Mouse (Mus musculus) kidney, adult 8-10 months (tissue): ENCODE data around the gene Mrtfa.

Experiments used
- DNase-seq, 2 experiments: peaks; one replicate each; pipeline ENCODE4 v3.0.0; 2022

Mrtfa gene

DNA sequence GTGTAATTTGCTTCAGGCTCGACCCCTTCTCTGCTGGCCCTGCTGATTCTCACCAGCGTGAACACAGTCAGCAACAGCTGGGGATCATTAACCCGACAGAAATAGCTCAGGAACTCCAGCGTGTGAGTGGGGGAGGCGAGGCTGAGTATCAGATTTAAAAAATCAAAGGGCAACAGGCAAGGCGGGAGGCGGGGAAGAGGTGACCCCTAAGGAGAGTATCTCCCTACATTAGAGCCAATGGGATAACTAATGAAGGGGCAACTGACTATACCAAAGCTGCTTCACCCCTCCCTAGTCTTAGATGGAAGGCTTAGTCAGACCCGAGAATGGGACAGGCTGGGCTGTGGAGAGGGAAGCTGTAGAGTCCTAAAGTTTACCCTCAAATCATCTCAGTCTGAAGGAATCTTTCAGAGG lies 128.4 kb downstream of the Mrtfa start:
- DNase-seq: peak; percentile 70 to 79

DNA sequence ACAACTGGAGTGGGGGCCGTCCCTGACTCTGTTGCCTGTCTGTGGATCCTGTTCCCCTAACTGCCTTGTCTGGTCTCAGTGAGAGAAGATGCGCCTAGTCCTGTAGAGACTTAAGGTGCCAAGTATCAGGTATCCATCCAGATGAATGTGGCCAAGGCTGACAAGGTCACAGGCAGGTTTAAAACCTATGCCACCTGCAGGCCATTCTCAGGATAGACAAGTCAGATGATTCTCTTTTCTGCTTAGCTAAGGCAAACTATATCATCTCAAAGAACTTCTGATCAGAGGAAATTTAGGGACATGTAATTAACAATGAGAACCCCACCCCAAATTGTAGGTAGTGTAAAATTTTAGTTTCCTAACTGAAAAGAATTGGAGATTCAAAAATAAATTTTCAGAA lies 129.6 kb downstream of the Mrtfa start:
- DNase-seq: peak in 1 of 2 experiments; percentile 17

DNA sequence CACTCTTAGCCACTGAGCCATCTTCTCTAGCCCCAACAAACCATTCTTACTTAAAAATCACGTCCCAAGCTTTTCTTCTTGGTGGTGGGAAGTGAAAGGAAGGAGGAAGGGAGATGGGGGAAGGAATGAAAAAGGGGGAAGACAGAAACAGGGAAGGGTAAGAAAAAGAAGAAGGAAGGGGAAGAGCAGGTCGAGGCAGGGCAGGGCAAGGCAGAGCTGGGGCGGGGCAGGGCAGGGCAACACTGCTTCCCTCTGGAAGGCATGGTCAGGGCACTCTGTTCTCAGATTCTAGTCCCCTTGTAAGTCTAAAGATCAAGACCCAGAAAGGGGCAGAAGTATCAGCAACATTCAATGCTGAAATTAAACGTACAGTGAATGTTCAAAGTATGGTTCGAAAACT lies 132.8 kb downstream of the Mrtfa start:
- DNase-seq: no peak

DNA sequence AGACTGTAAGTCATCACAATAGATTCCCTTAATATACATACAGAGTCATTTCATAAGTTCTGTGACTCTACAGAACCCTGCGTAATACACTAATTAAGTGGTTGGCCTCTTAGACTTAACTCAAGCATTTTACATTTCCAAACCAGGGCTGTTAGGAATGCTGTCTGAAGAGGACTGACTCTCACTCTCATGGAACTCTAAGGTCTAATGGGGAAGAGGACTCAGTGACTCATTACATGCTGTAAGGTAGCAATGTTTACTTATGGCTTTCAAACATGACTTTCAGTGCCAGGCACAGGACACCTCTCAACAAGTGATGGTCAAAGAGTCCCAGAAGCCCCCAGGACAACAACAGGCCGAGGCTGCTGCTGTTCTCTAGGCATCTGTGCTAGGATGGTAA lies 135.1 kb downstream of the Mrtfa start:
- no peak for DNase-seq

DNA sequence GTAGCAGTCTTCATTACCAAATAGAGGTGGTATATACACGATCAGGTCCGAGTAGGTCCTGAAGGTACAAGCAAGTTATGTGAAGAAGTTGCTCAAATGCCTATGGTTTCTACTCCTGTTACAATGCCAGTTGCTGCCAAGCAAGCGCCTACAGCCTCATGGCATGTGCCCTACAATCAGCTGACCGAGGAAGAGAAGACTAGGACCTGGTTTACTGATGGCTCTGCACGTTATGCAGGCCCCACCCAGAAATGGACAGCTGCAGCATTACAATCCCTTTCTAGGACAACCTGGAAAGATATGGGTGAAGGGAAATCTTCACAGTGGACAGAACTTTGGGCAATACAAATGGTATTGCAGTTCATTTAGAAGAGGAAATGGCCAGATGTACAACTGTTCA lies 138.1 kb downstream of the Mrtfa start:
- no peak for DNase-seq

DNA sequence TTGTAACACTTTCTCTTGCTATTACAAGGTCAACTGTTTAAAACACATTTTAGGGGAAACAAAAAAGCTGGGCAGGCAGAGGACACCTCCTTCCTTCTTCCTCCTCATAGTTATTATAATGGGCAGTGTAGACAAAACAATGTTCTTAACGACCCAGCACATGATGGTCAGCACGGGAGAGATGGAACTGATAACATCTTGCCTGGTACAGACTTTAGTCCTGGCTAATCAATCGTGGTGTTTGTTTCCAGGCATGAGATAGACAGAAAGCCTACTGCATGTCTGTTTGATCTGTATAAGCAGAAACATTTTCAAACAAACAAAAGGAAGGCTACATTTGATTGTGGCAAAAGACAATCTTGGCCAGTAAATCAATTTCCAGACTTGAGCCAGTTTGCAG lies 140.1 kb downstream of the Mrtfa start:
- no peak for DNase-seq

DNA sequence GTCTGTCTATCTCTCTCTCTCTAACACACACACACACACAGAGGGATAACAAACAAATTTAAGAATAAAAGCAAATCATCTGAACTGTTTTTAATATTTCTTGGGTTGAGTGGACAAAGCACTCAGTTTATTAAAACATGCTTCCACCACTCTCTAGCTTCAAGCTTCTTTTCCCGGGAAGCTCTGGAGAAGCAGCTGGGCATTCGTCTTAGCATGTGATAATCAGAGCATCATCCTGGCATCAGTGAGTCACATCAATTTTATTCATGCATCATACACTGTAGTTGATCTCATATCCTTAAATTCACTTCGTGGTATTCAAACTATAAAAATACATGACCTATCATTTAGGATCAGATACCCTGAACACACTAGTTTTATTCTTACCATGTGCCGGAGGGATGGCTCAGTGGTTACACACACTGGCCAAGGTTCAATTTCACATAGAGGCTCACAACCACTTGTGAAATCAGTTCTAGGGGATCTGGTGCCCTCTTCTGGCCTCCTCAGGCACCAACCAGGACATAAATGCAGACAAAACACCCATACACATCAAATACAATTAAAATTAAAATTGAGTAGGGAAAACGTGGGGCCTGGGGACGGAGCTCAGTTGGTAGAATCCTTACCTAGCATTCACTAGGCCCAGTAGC lies 141.0 kb downstream of the Mrtfa start:
- DNase-seq: peak in 1 of 2 experiments; percentile 45

DNA sequence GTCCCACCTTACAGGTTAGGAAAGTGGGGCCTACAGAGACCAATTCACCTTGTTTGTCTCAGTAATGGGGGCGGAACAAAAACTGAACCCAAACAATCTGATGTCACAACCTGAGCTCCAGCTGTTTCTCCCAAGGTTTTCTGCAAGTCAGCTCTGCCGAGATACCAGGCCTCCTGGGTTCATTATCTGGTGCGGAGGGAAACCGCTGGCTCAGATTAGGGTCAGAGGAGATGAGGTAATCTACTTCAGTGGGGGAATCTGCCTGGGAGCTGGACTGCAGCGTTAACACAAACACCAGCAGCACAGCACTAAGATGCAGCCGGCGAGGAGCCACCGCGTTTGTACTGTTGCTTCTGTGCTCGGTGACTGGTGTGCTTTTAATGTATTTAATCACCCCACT lies 143.1 kb downstream of the Mrtfa start:
- DNase-seq: no peak

DNA sequence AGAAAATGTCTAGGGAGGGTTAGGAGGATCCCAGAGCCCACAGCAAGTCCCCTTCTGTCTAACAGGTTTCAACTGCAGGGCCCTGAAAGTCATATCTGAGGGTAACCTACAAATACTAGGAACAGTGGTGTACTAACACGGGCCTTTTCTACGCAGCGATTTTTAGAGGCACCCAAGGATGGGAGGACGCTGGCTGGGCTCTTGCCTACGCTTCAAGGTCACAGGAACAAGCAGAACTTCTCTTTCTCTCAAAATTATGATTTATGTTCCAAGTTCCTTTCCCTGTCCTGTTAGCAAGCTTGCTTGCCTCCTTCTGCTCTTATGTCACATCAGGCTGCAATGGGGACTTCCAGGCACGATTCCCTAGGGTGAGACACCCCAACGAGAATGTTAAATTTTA lies 144.5 kb downstream of the Mrtfa start:
- DNase-seq: no peak

DNA sequence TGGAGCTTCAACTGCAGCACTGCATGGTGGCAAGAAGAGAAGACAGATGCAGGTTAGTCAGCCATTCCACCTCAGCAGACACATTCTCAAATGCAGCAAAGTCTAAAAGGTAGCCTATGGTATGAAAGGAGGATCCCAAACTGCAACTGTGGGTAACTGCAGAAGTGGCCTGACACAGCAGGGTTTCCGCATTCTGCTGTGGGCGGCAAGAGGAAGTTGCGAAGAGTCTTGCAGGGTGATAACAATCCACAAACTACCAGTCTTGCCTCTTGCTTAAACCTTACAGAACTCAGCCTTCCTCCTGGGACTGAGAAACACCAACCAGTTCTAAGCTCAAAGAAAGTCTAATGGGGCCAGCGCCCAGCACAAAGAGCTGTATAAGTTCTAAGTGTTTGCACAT lies 145.2 kb downstream of the Mrtfa start:
- no peak for DNase-seq

DNA sequence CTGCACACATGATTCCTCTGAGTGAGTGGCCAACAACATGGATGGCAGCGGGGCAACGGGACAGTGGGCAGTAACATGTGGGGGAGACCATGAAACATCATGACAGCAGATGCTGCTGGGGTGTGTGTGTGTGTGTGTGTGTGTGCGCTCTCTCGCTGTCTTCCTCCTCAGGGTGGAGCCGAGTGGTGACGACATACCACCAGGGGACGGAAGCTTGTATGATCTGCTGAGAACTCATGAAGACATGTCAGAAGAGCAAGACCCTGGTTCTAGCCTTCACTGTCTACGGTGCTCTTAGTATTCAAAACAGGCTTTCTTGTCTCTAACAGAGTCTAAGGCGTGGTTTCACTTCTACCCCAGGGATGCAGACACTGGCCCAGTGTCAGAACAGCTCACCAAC lies 146.1 kb downstream of the Mrtfa start:
- DNase-seq: no peak

DNA sequence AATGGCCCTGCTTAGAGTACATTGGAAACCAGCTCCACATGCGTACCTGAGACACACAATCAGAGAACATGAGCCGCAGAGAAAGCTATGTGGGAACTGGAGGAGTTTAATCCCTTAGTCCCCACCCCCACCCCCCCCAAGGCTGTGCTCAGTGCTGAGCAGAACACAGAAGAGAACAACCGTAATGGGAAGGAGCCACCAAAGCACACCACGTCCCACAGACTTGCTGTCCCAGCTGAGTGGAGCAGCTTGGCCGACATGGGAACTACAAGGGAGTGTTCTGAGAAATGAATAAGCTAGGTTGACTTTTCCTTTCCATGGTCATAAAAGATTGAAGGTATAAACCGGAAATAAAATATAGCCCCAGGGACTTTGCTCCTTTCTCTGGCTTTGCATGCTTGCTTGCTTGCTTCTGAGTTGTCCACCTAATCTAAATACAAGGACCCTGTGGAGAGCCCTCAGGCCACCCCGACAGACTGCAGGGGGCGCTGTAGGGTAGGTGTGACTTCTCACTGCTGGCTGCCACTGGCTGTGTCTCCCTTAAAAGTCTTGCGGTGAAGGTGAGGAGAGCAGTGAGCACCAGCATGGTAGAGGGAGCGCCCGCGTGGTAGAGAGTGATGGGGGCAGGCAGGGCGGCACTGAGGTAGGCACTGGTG lies 148.2 kb downstream of the Mrtfa start:
- peak in 1 of 2 experiments; percentile 41 for DNase-seq

DNA sequence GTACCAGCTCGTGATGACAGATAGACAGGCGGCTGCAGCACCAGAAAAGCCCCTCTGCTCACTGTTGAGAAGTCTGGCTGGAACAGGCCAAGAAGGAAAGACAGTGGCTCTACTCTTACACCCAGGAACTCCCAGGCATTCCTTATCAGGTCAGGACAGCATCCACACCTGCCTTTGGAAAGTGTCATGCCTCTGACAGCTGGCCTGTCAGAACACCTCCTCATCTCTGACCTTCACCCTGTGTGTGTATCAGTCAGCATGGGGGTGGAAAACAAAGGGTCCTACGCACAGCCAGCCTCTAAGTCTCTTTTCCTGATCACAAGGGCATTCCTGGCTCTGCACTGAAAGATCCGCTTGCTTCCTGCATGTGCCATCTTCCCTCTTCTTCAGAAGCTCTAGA lies 148.8 kb downstream of the Mrtfa start:
- no peak for DNase-seq

DNA sequence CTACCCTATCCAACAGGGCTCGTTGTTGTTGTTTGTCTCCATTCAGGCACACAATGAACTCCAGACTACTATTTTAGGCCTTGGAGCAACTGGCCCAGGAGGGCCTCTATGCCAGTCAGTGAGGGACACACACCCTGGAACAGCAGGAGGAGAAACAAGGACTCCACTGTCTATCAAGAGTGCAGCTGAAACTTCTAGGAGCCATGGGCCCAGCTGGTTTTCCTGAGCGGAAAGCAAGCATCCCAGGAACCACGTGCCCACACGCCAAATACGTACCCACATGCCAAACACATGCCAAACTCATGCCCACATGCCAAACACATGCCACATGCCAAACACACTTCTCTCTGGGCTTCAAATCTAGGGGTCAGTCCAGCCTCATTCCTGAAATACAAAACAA lies 152.1 kb downstream of the Mrtfa start:
- no peak for DNase-seq

DNA sequence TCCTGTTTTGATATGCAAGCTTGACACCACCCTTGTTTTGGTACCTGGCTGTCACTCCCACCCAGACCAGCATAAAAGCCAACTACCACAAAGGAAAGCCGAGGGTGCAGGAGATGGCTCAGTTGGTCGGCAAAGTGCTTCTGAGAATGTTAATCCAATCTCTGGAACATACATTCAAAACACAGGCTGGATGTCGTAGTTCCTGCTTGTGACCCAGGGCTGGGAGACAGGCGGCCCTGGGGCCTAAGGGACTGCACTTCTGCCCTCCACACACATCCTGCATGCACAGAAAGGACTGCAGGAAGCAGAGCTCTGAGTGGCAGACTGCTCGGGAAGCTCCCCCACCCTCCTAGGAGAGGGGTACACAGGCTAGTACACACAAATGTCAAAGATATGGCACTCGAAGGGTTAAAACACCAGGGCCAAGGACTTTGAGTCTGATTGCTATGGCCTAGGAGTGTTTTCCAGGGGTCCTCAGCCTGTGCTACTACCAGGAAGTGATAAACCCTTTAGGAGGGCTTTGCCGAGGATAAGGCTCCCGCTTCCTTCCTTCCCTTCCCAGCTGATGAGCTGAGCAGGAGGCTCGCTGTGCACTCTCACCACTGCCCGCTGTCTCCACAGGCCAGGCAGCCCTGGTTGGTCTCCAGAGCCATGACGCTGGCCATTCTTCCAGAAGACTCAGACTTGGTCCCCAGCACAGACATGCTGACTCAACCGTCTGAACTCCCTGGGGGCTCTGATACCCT lies 155.0 kb downstream of the Mrtfa start:
- no peak for DNase-seq

DNA sequence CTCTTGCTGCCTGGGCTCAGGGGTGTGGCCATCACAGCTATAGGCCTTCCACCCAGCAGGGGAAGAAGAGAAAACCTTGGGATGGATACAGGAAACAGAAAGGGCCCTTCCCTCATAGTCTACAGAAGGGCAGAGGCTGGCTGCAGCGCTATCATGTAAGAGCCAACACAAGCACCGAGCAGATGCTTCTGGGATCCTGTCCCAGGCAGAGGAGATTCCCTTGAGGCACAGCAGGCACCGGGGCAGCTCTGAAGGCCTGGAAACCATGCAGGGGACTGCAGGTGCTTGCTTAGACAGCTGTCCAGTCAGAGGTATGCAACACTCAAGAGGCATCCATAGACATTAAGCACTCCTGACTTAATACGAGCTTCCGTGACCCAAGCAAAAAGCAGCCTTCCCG lies 156.4 kb downstream of the Mrtfa start:
- DNase-seq: no peak

DNA sequence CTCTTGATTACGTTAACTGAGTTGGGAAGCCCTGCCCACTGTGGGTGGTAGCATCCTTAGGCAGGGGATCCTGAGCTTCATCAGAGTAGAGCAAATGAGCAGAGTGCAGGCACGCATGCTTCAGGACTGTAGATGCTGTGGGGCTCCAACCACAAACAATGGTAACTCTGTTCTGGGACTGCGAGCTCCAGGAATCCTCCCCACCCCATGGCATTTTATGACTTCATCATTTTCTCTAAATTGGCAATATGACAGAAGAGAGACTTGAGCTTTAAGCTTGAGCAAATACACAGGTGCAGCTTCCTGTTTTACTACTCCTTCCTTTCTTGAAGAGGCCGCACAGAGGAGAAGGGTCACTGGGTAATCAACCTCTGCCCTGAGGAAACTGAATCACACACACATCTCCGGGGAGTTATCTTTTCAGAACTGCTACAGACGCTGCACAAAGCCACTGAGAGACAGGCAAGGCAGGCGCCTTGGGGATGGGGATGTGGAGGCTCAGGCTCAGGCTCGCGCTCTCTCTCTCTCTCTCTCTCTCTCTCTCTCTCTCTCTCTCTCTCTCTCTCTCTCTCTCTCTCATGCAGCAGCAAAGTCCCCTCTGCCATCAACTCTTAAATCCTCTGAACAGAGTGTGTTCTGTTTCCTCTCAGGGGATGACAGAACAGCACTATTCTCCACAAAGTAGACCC lies 157.5 kb downstream of the Mrtfa start:
- no peak for DNase-seq

DNA sequence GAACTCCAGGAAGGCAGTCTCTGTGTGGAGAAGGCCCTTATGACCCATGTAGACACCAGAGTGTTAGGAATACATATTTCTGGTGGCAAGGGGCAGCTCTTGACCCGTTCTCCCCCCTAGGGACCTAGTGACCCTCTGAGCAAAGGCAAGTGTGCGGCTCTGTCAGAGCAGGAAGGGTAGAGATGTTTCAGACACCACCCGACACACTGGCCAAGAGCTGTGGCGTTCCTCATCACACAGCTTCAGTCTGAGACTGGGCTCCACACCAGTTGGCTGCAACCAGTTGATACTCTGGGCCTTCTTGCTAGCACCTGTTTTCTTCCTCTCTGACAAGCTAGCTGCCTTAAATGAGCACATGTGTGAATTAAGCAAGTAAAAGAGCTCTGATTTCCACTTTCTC lies 158.9 kb downstream of the Mrtfa start:
- no peak for DNase-seq

DNA sequence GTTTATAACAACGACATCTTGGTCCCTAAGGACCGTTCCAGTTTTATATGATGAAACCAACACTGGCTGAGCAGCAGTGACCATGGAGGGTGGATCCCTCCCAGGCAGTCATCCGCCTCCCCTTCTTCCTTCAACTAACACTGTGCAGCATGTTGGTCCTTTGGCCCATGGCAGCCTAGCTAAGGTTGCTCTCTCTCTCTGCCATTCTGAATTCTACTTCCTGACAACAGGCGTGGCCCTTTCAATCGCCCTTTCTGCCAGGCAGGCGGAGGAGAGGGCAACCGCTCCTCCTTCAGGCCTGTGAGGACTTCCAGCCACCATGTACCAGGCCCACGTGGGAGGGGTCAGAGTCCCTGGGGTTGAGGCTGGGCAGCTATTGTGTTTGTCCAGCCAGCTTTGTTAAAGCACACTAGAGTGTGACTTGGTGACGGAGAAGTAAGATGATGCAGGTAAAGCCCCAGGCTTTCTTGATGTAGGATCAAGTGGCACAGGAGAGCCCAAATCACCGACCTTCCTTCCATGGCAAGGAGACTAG lies 159.6 kb downstream of the Mrtfa start:
- peak; percentile 35 to 39 for DNase-seq

DNA sequence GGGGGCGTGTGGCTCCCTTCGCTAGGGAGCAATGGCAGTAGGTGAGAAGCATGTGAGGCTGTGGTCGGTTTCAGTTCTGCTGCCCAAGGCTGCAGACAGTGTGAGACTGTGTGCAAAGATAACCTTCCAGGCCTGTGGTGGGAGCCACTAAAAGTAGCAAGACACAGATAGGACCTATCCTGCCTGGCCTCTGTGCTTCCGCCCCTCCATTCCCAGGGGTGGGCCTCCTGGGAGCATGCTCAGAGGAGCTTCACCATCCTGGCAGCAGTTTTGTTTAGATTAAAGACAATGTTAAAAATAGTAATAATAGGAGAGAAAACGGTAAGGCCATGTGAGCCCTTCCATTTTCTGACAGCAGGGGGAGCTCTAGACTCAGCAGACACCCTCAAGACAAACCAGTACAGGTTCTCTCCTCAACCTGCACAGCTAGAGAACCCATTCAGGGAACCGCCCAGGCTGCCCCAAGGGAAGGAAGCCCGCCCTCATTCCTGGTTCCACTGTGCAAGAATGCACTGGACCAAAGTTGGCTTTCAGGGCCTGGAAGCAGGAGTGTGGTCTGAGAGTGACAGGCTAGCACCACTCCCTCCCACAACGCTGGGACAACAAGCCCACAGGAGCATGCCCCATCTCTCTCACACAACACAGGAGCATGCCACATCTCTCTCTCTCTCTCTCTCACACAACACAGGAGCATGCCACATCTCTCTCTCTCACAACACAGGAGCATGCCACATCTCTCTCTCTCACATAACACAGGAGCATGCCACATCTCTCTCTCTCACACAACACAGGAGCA lies 163.0 kb downstream of the Mrtfa start:
- DNase-seq: peak; percentile 63 to 85

DNA sequence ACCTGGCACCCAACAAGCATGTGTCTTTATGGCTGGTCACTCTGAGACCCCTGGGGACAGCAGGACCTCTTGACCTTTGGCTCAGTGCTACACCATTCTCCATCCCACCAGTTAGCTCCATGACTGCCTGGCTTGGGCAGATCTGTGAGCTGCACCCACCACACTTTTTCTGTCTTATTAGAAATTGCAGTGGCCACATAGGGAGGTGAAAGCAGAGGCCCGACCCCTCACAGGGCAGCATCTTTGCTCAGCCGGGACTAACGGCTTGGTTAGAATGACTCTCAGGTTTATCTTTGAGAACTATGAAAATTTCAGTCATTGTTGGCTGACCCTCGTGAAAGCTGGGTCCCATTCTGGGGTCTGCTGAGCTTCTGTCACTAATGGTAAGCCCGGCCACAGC lies 163.7 kb downstream of the Mrtfa start:
- DNase-seq: no peak

DNA sequence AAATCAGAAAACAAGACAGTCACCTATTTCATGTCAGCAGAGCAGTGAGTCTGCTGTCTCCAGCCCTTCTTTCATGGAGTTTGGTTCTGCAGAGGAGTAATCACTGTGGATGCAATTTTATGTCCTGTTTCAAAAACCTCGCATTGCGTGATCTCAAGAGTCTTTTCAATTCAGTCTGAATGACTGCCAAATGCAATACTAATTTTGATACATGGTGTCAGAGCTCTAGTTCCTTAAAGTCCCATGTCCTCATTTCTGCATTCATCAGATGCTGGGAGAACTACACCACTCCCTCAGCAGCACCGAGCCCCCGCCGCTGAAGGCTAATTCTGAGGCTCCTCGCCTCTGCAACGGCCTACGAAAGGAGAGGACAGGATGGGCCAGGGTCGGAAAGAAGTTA lies 166.7 kb downstream of the Mrtfa start:
- DNase-seq: no peak

DNA sequence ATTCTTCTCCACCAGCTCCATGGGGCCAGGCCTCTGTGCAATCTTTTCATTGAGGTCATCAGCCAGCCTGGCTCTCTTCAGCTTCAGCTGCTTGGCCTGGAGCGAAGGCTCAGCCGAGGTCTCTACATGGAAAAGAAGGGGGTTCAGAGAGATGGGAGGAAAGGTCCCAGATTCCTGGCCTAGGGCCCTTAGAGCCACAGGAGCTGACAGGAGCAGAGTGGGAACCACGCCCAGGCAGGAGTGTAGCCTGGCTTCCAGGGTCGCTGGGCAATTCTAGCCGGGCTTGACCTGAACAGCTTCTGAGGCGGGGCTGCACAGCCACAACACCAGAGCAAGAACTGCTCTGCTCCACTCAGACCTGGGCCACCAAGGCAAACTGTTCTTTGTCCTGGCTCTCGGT lies 168.1 kb downstream of the Mrtfa start:
- DNase-seq: no peak
